Mouse (Mus musculus) lung, adult 18-20 months (tissue): ENCODE results near the gene Aldh3b1.

Experiments
- DNase-seq, 2 experiments: peaks; one replicate each; pipeline ENCODE4 v3.0.0; 2022; ENCODE audit warnings: mixed read lengths in 2 of 2

Gene Aldh3b1

DNA sequence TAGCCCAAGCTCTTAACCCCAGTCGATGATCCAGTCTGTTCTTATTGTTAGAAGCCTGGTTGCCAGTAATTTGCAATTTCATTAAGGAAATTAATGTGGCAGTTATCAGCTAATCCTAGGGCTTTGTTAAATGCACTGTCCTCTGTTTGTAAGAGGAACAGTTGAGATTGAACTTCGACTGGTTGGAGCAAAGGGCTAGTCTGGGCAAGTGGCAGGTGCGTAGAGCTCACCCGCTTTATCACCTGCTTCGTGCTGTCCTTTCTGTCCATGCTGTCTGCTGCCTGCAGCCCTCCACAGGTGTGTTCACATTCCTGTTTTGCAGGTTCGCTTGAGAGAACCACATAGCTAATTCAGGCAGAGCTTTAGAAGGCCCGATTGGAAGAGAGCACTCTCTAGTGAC, 54.6 kb downstream of the Aldh3b1 start:
- DNase-seq: no peak

DNA sequence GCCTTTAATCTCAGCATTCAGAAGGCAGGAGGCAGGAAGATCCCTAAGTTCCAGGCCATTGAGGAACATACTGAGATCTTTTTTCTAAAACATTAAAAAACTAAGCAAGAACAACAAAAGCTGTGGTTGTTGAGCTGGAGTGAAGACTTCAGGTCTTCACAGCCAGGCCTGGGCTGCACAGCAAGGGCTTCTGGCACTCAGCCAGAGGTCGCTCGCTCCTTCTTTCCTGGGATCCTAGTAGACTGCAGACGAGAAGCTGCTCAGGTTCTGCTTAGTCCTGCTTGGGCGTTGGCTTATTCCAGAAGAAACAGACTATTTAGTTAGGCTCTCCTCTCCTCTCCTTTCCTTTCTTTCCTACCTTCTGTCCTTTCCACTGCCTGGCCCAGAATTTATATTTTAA, 57.2 kb downstream of the Aldh3b1 start:
- DNase-seq: no peak

DNA sequence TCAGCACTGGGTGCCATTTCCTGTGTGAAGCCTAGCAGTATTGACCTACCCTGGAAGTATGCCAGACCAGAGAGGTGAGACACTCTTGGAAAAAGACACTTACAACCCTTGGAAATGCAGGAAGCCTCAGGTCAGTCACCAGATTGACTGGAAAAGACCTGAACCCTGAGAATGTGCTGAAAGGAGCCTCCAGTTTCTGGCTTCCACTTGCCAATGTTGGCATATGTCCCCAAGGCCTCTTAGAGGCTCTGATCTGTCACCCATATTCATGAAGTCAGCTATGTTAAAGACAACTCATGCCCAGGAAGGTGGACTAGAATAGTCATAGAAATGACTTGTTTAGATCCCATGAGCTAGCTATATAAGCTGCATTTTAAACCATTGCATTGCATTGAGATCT, 58.1 kb downstream of the Aldh3b1 start:
- DNase-seq: no peak

DNA sequence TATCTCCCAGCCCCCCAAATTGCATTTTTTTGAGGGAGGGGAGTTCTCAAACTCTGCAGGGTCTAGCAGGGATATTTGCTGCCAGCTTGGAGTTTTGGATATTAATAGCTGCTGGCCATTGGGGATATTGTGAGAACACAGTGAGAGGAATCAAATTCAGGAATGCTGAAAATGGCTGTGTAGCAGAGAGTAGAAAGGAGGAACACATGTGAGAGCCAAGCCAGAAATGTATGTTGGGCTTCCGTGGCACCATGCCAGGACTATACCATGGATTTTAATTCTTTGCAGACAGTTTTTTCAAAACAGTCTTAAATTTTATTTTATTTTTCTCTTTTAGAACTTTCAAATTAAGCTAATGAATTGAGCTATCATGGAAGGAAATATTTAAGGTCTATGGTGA, 61.3 kb downstream of the Aldh3b1 start:
- DNase-seq: no peak

DNA sequence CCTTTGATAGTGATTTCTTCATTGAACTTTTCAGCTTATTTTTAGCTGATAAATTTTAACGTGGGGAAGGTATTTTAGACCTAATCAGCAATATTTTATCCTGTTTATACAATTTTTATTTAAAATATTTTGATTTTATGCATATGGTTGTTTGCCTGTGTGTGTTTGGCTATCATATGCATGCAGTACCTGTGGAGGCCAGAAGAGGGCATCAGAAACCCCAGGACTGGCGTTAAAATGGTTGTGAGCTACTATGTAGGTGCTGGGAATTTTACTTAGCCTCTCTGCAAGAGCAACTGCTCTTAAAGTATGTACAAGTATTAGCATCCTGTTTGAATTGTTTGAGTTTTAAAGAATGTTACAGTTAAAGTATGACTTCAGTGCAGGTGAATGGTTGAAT, 64.6 kb downstream of the Aldh3b1 start:
- DNase-seq: no peak
